Mouse (Mus musculus) lung, postnatal 14 days (tissue): ENCODE measurements at regions not wholly inside any gene's neighbourhood (a gene's known extent, or its start where the extent isn't known, plus 50 kb on each side); places are given as distances from the start of the nearest gene placed in this dataset.

Experiments
- DNase-seq: peaks from one replicate; pipeline ENCODE4 v3.0.0; 2021

GRCm38 (mm10) chr3:66646251-66646650 is 334.9 kb upstream of the Rsrc1 start:
- DNase-seq = no peak

GRCm38 (mm10) chr3:66649271-66649670 is 331.9 kb upstream of the Rsrc1 start:
- no peak for DNase-seq

GRCm38 (mm10) chr3:66650076-66650748 is 331.0 kb upstream of the Rsrc1 start:
- DNase-seq = peak; percentile 7

GRCm38 (mm10) chr3:66650749-66651472 is 330.3 kb upstream of the Rsrc1 start:
- no peak for DNase-seq

GRCm38 (mm10) chr3:66652139-66652846 is 328.9 kb upstream of the Rsrc1 start:
- DNase-seq = no peak

GRCm38 (mm10) chr3:66653961-66654360 is 327.2 kb upstream of the Rsrc1 start:
- DNase-seq = no peak

GRCm38 (mm10) chr3:66654860-66655259 is 326.3 kb upstream of the Rsrc1 start:
- no peak for DNase-seq

GRCm38 (mm10) chr3:66656458-66656857 is 324.7 kb upstream of the Rsrc1 start:
- DNase-seq = no peak

- DNase-seq = no peak
These were observed 320.6 kb upstream of the Rsrc1 start for GRCm38 (mm10) chr3:66660555-66660954.

GRCm38 (mm10) chr3:66661826-66662618 is 319.2 kb upstream of the Rsrc1 start:
- DNase-seq = no peak

GRCm38 (mm10) chr3:66683589-66684286 is 297.5 kb upstream of the Rsrc1 start:
- no peak for DNase-seq

- DNase-seq = no peak
These were observed 296.8 kb upstream of the Rsrc1 start for GRCm38 (mm10) chr3:66684287-66684903.

GRCm38 (mm10) chr3:66685136-66685535 is 296.1 kb upstream of the Rsrc1 start:
- no peak for DNase-seq

- DNase-seq = no peak
These were observed 294.1 kb upstream of the Rsrc1 start for GRCm38 (mm10) chr3:66687126-66687525.

GRCm38 (mm10) chr3:66690906-66691522 is 290.2 kb upstream of the Rsrc1 start:
- peak; percentile 6 for DNase-seq

- no peak for DNase-seq
These were observed 286.1 kb upstream of the Rsrc1 start for GRCm38 (mm10) chr3:66695125-66695524.

- no peak for DNase-seq
These were observed 285.4 kb upstream of the Rsrc1 start for GRCm38 (mm10) chr3:66695661-66696253.

- DNase-seq = no peak
These were observed 283.1 kb upstream of the Rsrc1 start for GRCm38 (mm10) chr3:66698083-66698482.

- DNase-seq = no peak
These were observed 275.4 kb upstream of the Rsrc1 start for GRCm38 (mm10) chr3:66705766-66706165.

- no peak for DNase-seq
These were observed 245.7 kb upstream of the Rsrc1 start for GRCm38 (mm10) chr3:66735468-66735867.
